Mouse (Mus musculus) heart, adult 11 months (tissue): ENCODE results near the gene Abhd16a.

Experiments used
- DNase-seq: peaks from one replicate; pipeline ENCODE4 v3.0.0; 2022

Abhd16a gene

DNA sequence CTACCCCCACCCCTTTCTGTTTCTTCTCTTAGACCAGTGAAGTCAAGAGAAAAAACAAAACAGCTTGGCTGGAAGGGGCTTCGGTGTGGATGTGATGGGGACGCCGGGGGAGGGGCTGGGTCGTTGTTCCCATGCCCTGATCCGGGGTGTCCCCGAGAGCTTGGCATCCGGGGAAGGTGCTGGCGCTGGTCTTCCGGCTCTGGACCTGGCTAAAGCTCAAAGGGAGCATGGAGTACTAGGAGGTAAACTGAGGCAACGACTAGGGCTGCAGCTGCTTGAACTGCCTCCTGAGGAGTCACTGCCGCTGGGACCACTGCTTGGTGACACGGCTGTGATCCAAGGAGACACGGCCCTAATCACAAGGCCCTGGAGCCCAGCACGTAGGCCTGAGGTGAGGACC lies 29.0 kb upstream of the Abhd16a start:
- peak; percentile 95 for DNase-seq

DNA sequence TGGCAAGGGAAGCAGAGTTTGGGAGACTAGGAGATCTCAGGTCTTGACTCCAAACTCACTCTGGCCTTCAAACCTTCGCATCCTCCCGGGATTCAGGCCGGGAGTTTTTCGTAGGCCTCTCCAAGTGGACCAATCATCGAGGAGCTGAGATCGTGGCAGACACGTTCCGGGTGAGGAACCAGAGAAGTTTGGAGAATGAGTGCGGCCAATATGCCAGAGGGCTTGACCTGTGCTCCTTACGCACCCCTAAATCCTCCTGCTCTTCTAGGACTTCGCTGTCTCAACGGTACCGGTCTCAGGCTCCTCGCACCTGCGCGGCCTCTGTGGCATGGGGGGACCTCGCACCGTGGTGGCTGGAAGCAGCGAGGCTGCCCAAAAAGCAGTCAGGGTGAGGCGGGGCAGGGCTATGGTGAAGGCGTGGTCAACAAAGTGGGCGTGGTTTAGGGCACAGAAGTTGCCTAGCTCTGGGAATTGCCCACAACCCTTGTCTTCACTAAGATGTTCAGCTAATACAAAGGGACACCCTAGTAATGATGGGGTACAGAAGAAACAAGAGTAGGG lies 28.2 kb upstream of the Abhd16a start:
- peak; percentile 96 for DNase-seq

DNA sequence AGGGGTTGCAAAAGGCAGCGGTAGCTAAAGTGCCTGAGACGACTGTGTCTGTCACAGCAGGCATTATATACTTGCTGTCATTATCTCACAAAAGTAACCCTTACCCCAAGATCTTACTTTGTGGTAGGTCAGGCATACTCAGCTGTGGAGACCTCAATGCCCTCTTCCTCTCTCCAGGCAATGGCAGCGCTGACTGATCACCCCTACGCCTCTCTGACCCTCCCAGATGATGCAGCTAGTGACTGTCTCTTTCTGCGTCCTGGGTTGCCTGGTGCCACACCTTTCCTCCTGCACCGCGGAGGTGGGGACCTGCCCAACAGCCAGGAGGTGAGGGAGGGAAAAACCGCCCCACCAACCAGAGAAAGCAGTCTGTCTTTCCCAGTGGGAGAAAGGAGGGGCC lies 27.8 kb upstream of the Abhd16a start:
- peak; percentile 92 for DNase-seq

DNA sequence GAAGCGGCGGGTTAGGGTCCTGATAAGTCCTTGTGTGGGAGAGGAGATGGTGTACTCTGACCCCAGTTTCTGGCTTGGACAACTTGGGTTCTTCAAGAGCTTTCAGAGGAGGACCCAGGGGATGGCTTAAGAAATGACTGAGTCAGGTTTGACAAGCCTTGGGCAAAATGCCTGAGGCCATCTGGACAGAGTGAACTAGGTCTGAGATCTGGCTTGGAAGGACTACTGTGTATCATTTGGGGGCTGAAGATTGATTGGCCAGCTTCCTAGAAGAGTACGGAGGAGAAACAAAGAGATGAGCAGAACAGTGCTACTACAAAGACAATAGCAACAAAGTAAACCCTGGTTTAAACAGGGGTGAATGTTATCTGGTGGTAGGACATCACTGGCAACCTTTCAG lies 25.6 kb upstream of the Abhd16a start:
- DNase-seq, result peak; percentile 94

DNA sequence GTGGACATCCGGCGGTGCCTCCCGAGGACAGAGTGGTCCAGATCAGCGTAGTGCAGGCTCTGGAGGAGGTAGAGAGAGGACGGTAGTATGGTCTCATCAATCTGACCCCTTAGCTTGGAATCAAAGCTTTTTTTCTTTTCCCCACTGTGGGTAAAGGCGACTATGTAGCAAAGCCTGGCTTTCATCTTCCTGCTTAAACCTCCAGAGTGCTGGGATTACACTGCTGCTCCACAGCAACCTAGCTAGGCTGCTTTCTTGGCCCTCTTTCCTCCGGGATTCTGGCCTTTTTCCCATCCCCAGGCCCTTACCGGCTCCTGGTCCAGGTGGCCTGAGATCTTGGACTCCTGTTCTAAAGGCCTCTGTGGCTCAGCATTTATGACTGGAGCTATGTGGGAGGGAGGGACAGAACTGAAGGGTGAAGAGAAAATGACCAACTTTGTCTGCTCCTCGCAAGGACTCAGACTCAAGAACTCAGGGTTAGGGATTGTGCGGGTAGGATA lies 24.6 kb upstream of the Abhd16a start:
- DNase-seq, result no peak

DNA sequence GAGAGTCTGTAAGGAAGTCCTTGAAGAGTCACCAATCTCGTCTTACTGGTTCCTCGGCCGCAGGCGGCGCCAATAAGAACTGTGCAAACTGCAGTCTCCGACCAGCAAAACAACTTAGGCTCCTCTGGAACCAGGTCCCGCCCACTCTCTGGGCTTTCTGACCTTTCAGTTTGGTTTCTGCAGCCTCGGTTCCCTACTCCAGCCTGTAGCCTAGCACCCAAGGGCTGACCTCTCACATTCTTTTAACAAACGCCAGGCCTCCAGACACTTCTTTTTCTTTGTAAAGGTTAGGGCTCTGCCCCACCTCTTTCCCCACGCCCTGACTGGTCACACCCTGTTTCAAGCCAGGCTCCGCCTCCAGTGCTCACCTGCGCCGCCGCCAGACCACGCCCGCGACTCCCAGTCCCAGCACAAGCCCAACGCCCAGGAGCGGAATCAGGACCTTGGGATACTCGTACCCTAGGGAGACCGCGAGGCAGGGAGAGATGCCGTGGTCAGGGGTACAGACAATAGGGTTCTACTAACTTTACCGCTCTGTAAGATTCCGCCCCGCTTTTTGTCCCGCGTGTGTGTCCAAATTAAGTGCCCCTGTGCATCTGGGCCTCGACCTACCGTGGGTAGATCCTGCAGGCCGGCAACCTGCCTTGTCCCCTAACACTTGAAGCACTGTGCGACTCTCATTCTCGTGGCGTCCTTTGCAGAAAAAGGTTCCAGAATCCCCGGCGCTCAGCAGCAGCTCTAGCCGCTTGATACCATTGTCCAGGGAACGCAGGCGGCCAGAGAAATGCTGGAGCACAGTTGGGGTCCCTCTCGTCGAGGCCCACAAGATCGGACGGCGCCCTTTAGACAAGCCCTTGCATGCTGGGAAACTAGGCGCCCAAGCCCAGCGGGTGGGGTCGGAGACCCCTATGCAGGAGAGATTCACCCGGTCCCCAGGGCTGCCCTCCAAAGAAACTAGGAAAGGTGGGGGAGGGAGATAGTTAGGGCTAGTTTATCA lies 23.8 kb upstream of the Abhd16a start, which contains the start of gene Ly6g6c:
TSS of gene Ly6g6c (plus strand) at position 438 of the 997 bp plus-strand sequence.
- peak; percentile 97 for DNase-seq

DNA sequence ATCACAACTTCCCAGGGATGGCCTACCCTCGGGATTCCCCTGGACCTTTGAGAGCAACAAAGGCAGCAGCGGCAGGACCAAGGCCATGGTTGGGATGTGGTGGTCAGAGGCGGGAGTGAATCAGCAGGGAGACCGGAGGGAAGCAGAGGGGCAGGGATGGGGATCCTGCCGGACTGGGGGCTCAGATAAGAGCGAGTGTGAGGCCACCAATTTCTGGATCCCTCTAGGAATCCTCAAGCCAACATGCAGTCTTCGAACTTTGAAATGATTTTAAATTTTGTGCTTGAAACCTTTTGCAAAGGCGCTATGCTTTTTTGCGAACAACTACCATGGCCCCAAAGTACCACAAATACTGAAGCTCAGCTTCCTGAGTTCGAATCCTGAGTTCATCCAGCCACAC lies 23.0 kb upstream of the Abhd16a start, which contains the start of gene Mpig6b:
TSS of gene Mpig6b (minus strand) at position 101 of the 400 bp plus-strand sequence.
- DNase-seq, result no peak

DNA sequence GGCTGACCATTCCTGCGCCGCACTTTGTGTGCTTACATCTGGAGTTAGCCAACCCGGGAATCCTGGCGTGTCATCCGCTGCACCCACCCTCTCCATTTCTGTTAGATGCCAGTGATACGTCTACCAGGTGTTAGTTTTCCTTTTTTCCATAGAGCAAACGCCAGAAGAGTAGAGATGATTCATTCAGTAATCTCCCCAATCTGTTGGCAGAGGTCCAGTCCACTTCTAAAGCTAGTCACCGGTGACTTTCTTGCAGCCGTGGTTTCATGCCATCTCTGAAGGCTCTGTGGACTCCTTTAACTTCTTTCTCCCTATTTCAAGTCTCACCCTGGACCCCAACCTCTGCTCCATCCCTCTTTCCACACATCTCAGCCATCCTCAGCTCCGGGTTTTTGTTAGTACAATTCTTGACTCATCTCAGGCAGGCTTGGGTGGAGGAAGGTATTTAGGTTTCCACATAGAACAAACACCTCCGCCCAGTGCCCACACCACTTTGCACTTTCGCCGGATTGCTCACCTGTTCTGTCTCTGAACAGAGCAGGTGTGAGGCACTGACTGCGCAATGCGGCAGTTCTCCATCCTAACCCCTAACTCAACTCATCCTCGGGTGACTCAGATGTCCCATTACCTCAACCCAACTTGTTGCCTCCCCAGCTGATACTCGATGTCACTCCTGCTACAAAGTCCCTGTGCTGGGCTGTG lies 20.7 kb upstream of the Abhd16a start:
- DNase-seq, result no peak

DNA sequence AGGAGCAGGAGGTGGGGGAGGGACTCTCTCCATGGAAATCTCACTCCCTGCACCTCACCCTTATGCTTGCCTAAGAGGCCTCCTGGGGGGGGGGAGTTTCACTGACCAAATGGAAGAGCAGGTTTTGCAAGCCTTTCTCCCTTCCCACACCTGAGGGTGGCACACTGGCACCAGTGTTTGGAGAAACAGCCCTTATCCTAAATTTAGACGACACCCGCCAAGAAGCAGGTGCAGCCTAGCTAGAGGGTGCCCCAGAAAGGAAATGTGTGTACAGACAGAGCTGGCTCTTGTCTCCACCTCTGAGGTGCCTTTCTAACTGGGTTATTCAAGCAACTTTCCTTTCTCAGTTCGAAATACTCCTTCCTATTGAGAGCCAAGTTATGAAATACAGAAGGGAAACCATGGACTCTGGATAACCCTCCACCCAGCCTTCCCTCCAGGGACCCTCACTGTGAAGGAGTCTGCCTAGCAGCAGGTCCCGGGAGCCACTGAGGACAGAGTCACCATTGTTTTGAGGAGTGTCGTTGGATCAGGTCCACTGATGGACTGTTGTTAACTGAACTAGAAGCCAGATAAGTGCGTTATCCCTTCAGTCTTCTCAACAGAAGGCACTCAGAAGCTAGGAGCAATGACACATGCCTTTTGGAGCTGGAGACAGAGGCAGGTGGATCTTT lies 18.4 kb upstream of the Abhd16a start:
- peak; percentile 95 for DNase-seq

DNA sequence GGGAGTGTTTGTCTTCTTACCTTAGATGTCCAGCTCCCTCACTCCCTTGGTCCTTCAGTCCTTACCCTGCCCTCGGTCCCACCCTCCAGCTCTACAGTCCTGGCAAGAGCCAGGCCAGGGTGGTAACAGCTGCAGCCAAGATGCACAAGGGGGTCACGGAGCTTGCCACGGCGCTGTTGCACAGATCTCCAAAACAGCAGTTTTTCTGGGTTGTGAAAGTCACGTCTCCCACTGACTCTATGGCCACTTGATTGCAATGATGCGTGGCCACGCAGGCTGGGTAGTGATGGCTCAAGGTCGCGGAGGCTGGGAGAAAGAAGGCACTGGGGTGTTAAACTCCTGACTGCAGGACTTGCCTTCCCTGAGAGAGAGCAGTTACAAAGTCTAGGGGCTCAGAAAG lies 17.6 kb upstream of the Abhd16a start:
- no peak for DNase-seq

DNA sequence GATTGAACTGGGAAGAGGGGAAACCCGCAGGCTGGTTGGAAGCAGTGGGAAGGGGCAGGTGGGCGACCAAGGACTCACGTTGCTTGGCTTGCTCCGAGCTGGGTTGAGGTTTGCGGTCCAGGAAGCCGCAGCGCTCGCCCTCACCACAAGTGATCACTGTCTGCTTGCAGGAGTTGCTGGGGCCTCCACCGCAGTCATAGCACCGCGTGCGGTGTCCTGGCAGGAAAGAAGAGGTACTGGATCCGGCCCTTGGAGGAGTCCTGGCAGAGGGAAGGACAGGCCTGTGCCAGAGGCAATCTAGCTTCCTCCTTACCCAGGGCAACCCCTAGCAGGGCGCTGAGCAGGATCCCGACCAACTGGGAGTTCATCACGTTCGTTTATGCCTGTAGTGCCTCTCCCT lies 15.0 kb upstream of the Abhd16a start:
- DNase-seq, result no peak

DNA sequence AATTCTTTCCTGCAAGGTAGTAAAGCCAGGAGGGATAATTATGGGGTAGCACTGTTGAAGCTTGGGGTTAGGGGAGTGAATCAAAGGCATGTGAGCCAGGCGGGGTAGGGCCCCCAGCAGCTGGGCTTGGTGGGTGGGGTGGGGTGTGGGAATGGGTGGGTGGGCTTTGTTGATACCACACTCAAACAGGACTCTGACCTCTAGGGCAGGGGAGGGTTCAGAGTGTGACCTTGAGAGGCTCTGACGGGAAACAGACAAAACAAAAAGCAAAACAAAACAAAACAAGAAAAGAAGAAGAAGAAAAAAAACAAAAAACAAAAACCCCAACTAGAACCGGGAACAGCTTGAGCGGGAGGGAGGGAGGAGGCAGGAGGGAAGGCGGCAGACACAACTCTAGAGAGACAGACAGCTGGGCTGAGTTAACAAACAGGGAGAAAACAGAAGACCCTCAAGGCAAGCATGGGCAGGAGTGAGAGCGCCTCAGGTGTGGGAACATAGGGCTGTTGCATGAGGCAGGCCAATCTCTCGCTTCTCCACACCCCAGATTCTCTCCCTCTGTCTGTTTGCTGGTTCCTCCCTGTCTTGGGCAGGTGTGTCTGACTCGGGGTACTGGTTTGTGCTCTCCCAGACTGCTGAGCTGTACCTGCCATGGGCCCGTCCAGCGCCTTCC lies 12.4 kb upstream of the Abhd16a start, which contains the start of gene Ly6g6e:
TSS of gene Ly6g6e (plus strand) at position 396 of the 670 bp plus-strand sequence.
- DNase-seq, result no peak

DNA sequence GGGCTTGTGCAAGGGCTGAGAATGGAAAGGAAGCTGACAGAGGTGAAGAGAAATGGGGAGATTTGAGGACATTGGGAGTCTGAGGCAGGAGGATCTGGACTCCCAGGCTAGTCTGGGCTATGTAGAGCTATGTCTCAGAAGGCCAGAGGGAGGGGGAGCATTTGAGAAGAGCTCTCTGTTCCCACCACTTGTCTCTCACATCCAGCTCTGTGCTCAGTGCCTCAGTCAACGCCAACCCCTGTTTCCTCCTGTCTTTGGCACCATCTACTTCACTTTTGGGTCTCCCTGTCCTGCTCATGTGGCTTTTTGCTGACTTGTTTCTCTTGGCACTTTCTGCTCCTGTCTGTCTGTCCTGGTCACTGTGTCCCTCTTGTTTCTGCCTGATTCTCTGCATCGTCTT lies 11.8 kb upstream of the Abhd16a start:
- DNase-seq, result peak; percentile 94

DNA sequence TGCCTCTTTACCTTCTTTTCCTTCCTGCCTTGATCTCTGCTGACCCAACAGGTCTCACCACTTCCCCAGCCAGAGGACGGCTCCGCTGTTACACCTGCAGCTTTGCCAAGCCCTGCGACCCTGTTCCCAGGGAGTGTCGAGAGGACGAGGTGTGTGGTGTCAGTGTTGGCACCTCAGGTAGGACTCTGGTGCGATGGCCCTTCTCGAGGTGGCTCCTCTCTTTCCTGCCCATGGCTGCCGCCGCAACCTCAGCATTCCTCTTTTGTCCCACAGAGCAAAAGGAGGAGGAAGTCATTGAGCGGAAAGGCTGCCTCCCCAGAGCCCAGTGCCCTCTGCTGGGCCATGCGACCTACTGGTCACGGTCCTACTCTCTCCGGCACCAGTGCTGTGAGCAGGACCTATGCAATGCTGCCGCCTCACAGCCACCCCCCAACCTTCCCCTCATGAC lies 11.3 kb upstream of the Abhd16a start, which contains the start of gene Ly6g6d:
TSS of gene Ly6g6d (minus strand) at position 280 of the 448 bp plus-strand sequence.
- peak; percentile 97 for DNase-seq

DNA sequence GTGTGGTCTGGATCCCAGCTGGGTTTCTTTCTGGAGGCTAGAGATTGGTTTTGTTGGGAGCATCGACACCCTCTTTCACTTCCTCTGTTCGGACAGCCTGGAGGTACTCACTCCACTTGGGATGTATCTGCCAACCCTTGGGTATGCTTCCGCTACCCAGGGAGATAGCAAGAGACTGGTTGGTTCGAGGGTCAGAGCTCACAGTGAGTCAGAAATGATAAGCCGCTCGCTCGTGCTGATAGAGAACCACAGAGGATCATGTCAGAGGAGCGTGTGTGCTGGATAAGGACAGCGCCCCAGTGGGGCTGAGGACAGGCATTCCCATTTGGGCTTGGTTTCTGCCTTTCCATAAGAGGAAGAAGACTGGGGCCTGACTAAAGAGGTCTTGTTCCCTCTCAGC lies 9.3 kb upstream of the Abhd16a start:
- DNase-seq, result peak; percentile 93

DNA sequence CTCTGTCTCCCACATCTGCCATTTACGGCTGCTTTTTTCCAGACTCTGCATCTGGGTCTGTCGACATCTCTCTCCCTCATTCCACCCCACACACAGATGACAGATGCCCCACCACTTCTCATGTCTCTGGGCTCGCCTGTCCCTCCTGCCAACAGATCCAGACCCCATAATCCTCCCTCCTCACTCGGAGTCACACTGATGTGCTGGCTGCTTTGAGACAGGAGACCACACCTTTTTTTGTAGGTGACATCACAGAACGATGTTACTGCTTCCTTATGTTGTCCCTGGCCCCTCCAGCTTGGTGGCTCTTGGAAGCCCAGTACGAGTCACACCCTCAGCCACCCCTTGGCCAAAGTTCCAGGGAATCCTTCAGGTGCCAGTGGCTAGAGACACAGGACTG lies 8.8 kb upstream of the Abhd16a start:
- no peak for DNase-seq

DNA sequence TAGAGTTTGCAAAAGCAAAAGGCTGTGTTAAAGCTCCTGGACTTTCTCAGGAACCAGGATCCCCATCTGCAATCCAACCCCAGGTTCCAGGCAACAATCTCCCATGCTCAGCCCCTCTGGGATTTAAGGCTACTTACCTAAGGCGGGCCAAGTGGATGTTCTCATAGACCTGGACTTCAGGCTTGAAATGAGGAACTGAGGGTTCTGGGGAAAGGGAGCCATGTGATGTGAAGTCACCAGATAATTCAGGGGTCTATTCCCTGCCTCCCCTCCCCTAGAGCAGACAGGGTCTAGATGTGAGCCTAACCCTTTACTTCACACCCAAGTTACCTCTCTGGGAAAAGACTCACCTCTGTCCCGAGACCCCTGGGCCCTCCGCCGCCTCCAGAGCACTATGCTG lies 8.4 kb upstream of the Abhd16a start:
- no peak for DNase-seq

DNA sequence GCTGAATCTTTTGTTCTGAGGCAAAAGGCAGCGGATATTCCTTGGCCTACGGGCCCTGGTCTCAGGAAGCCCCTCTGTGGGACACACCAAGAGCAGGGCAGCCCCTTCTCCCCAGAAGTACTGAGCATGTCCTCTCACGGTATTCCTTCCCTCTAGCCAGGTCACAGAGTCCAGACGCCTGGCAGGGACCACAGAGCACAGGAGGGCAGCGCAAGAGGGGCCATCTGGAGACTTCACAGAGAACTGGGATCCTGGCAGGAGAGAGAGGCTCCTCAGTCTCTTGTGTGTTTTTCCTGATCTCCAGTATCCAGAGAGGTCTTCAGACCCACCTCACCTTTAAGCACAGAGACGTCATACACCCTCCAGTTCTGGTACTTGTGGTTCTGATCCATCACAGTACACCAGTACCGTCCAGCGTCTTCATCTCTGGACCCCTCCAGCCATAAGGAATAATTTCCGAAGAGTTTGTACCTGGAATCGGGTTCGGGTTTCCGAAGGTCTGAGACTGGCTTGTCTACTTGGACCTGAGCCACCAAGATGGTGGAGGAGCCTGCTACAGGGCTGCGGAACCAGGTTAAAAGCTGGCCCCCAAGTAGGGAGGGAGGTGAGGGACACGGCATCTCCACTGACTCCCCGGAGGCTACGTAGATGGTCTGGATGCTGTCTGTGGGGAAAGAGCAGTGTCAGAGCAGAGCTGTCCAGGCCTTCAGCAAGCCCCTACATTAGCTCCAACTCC lies 6.1 kb upstream of the Abhd16a start:
- DNase-seq, result no peak

DNA sequence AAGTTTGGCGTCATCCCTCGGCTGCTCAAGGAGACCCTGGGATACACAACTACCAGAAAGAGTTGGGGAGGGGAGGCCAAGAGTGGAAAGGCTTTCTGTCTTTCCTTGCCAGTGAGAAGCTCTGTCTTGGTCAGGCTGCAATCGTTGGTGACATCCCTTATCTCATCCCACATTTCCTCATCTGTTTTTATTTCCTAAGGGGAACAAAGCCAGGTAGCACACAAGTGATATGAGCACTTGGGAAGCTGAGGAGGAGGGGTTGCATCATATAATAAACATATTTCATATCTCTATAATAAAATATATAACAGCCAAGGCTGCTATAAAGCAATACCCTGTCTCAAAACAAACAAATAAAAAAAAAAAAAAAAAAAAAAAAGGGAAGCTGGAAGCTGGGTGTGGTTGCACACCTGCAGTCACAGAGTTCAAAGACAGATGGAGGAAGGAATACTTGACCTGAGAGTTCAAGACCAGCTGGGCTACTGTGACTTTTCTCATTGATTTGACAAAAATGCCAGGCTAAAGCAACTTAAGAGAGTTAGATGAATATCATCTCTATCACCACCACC lies 5.0 kb upstream of the Abhd16a start:
- DNase-seq, result no peak

DNA sequence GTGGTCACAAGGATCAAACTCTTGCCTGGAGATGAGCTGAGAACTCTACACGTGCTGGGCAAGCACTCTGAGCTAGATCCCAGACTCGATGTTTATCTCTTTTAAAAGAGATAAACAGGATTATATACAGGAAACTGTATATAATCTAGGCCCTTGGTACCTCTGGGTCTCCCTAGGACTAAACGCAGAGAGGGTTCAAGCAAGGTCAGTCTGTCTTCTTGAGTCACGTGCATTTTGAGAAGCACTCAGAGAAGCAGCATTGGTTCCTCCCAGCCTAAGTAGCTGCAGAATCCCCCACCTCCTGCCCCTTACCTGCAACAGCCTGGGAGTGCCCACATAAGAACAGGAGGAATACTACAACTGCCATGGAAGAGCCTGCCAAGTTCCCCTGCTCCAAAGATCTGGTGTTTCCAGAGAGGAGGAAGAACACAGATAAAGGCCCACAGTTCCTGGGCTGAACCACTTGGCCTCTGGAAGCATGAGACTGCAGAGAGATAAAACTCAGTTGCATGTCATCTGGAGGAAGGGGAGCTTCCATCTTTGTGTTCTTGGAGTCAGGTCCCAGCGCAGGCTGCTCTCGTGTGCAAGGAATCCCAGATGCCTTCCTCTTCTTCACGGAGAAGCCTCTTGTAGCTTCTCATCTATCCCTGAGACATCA lies 3.7 kb upstream of the Abhd16a start, which contains the start of gene Ly6g6f:
TSS of gene Ly6g6f (minus strand) at position 403 of the 658 bp plus-strand sequence.
- no peak for DNase-seq
